Mouse (Mus musculus): Measurements from ENCODE around the gene Gm4340.
"Not testable (repeated sequence)": the region's sequence is repeated elsewhere in the genome, so short reads cannot be mapped to it uniquely, and the experiment has no call there.

The Gm4340 gene

GRCm38 (mm10) chr10:104193742-104194141 is at the start of gene Gm4340:
TSS of gene Gm4340 (plus strand) at chr10:104194042.
- not testable (repeated sequence) for DNase-seq (ENCODE audit: low spot score in 2 of 2)

- DNase-seq (ENCODE audit: low spot score in 2 of 2): not testable (repeated sequence)
Measured at GRCm38 (mm10) chr10:104151197-104151596, 42.6 kb upstream of the Gm4340 start, which contains the start of gene Gm6763. TSS of gene Gm6763 (plus strand) at chr10:104151497.

- DNase-seq (ENCODE audit: low spot score in 2 of 2): not testable (repeated sequence)
Measured at GRCm38 (mm10) chr10:104159706-104160105, 34.1 kb upstream of the Gm4340 start, which contains the start of gene Gm8764. TSS of gene Gm8764 (plus strand) at chr10:104160006.

GRCm38 (mm10) chr10:104168215-104168614 is 25.6 kb upstream of the Gm4340 start, which contains the start of gene Gm21304:
TSS of gene Gm21304 (plus strand) at chr10:104168515.
- DNase-seq (ENCODE audit: low spot score in 2 of 2): not testable (repeated sequence)

GRCm38 (mm10) chr10:104176724-104177123 is 17.1 kb upstream of the Gm4340 start, which contains the start of gene Gm21312:
TSS of gene Gm21312 (plus strand) at chr10:104177024.
- not testable (repeated sequence) for DNase-seq (ENCODE audit: low spot score in 2 of 2)

- DNase-seq (ENCODE audit: low spot score in 2 of 2): not testable (repeated sequence)
Measured at GRCm38 (mm10) chr10:104185233-104185632, 8.6 kb upstream of the Gm4340 start, which contains the start of gene Gm20765. TSS of gene Gm20765 (plus strand) at chr10:104185533.

GRCm38 (mm10) chr10:104209655-104210054 is 15.8 kb downstream of the Gm4340 start:
- no peak for DNase-seq (ENCODE audit: low spot score in 2 of 2)

GRCm38 (mm10) chr10:104210268-104210990 is 16.6 kb downstream of the Gm4340 start:
- DNase-seq (ENCODE audit: low spot score in 2 of 2): no peak

- DNase-seq (ENCODE audit: low spot score in 2 of 2): no peak
Measured at GRCm38 (mm10) chr10:104214527-104214926, 20.7 kb downstream of the Gm4340 start.

- no peak for DNase-seq (ENCODE audit: low spot score in 2 of 2)
Measured at GRCm38 (mm10) chr10:104220303-104221021, 26.6 kb downstream of the Gm4340 start.

All from right cerebral cortex, postnatal 10 days (tissue).